Mouse (Mus musculus) lung, embryonic 16.5 days (tissue): ENCODE measurements around the gene Snhg11. TPM values are rescaled to one million over a fixed set of nuclear protein-coding genes. Genes with fewer than 3 reads are reported as not detected.

ENCODE experiments used
- ATAC-seq: fragments of 200-750 bp; cut with Nextera tagmentation; 2 replicates; pipeline ENCODE4 v1.8.0; 2017; ENCODE audit warnings: low read depth, mild to moderate bottlenecking, moderate library complexity
- H3K27ac ChIP-seq: fragments of 300-500 bp; sonication (generic); 2 replicates; pipeline ENCODE4 v1.5.1; 2014; ENCODE audit warnings: mild to moderate bottlenecking, control low read depth, low read length
- H3K27me3 ChIP-seq: fragments of 300-500 bp; sonication (generic); 2 replicates; pipeline ENCODE4 v1.6.1; 2014; ENCODE audit warnings: low read depth, low read length, mixed read lengths; ENCODE audit not compliant: control insufficient read depth, insufficient read depth
- H3K36me3 ChIP-seq: fragments of 300-500 bp; sonication (generic); 2 replicates; pipeline ENCODE4 v1.6.1; 2014; ENCODE audit warnings: low read length; ENCODE audit not compliant: control insufficient read depth, insufficient read depth
- H3K4me1 ChIP-seq: fragments of 300-500 bp; sonication (generic); replicated peaks from 2 replicates; pipeline ENCODE4 v1.6.1; 2014; ENCODE audit warnings: low read length, mixed read lengths; ENCODE audit not compliant: control insufficient read depth, insufficient read depth
- H3K4me2 ChIP-seq: fragments of 300-500 bp; sonication (generic); 2 replicates; pipeline ENCODE4 v1.6.1; 2014; ENCODE audit warnings: low read depth, low read length, control low read depth
- H3K4me3 ChIP-seq: fragments of 300-500 bp; sonication (generic); 2 replicates; pipeline ENCODE4 v1.5.1; 2014; ENCODE audit warnings: mild to moderate bottlenecking, low read length, control low read depth
- H3K9ac ChIP-seq: fragments of 300-500 bp; sonication (generic); 2 replicates; pipeline ENCODE4 v1.6.1; 2014; ENCODE audit warnings: low read length, control low read depth
- H3K9me3 ChIP-seq: fragments of 300-500 bp; sonication (generic); 2 replicates; pipeline ENCODE4 v1.6.1; 2016; ENCODE audit warnings: low read length; ENCODE audit not compliant: control insufficient read depth
- WGBS: fragments of 180-500 bp; shearing (Covaris S2); extraction: QIAGEN DNeasy Blood & Tissue Kit; methylation state at CpG from one replicate; pipeline ENCODE4 v1.1.7; 2014; 5-methylcytosine and 5-hydroxymethylcytosine counted together
- polyA plus RNA-seq: library from polyadenylated mRNA; unstranded; fragments of >200 nt; fragmentation: Nextera tagmentation; extraction: Ambion mirVana; gene quantifications from 2 replicates; pipeline ENCODE4 v1.2.1, GENCODE M21; 2015

The Snhg11 gene
- polyA plus RNA-seq, result 1.9 and 5.3 TPM in 2 replicates

DNA sequence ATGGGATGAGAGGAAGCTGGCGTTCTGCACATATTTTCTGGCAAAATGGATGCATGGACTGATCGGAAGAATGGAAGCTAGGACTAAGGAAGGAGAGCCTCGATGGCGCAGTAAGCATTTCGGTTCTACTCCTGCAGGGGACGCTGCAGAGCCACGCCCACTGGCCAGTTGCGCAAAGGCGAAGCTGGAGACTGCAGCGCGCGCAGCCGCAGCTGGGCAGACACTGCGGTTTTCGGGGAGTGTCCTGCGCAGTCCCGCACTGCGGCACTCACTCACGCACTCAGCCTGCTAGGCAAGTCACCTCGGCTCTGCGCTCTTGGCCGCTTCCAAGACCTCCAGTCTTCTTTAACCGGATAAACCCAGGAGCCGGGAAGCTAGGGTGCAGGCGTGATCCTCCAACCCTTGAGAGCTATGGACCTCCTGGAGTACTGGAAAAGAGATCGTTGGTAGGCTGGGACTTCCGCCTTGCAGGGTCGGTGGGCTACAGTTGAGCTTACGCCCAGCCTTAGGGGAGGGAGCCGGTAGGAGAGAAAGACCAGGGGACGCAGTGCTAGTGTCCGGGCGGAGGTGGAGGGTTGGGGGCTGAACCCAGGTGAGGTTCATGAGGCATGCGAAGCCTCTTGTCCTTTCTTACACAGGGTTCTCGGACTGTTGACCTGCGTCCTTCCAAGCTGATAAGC lies at the start of gene Snhg11:
Gene Snhg11, plus strand, starts transcription at position 196 of the 680 bp plus-strand sequence.
- WGBS, result under 1% methylated on average over 36 of the region's 36 CpGs

DNA sequence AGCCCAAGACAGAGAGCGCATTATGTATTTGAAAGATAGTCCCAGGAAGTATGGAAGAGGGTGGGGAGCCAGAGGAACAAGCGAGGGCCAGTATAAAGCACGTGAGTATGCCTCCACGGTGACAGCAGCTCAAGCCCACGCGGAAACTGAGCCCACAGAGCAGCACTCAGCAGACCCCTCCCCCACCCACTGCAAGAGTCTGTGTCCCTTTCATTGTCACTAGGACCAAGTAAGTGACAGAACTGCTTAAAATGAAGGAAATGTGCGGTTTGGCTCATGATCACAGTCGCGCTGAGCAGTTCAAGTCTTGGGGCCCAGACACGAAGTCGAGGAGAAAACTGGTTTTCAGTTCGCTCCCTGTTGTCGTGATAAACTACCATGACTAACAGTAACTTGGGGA lies 41.1 kb upstream of the Snhg11 start:
- no peak overlapping the region for H3K27ac ChIP-seq
- no peak for ATAC-seq
- no peak overlapping the region for H3K9ac ChIP-seq
- H3K4me3 ChIP-seq, result no peak overlapping the region
- no peaks in the 10 kb centered on the region for H3K9me3 ChIP-seq
- no peaks in the 10 kb centered on the region for H3K36me3 ChIP-seq
- H3K4me2 ChIP-seq, result no peak overlapping the region
- H3K27me3 ChIP-seq, result no peaks in the 10 kb centered on the region
- 74% methylated on average over 13 of the region's 13 CpGs for WGBS
- no peaks in the 10 kb centered on the region for H3K4me1 ChIP-seq

More for the DNA sequence above, at the start of gene Snhg11:
- peaks cover 25% of the 10 kb centered on the region for H3K27me3 ChIP-seq
- no peak for ATAC-seq
- H3K36me3 ChIP-seq, result no peaks in the 10 kb centered on the region
- H3K4me2 ChIP-seq, result peak within 1 kb of the TSS; percentile 46
- peak within 1 kb of the TSS; percentile 27 for H3K4me3 ChIP-seq
- H3K9me3 ChIP-seq, result no peaks in the 10 kb centered on the region
- no peak within 1 kb of the TSS for H3K27ac ChIP-seq
- H3K9ac ChIP-seq, result peak within 1 kb of the TSS; percentile 16; the same call in 1 of the 2 replicates
- peaks cover 15% of the 10 kb centered on the region for H3K4me1 ChIP-seq

DNA sequence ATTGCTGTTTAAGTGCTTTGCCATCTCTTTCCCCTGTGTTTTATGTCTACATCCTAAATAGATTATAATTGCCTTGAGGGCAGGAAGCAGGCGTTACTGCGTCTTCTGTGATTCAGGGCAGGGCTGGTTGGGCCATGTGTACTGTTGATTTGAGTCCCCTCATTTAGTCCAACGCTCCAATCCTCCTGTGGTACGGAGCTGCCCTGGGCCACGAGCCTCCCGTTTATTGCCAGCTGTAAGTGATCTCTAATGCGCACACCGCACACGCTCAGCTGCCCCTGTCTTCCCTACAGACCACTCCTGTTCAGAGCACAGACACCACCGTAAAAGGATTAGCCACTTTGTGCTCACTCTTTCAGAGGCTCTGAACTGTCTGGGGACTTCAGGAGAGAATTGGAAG lies 37.7 kb upstream of the Snhg11 start:
- Histone ChIP-seq H3K27me3 (no peaks in the 10 kb centered on the region), H3K36me3 (no peaks in the 10 kb centered on the region), H3K27ac (no peak overlapping the region), H3K4me3 (no peak overlapping the region), H3K9me3 (no peaks in the 10 kb centered on the region), H3K9ac (no peak overlapping the region), H3K4me2 (no peak overlapping the region), H3K4me1 (no peaks in the 10 kb centered on the region)
- no peak for ATAC-seq
- 69% methylated on average over 10 of the region's 10 CpGs for WGBS

DNA sequence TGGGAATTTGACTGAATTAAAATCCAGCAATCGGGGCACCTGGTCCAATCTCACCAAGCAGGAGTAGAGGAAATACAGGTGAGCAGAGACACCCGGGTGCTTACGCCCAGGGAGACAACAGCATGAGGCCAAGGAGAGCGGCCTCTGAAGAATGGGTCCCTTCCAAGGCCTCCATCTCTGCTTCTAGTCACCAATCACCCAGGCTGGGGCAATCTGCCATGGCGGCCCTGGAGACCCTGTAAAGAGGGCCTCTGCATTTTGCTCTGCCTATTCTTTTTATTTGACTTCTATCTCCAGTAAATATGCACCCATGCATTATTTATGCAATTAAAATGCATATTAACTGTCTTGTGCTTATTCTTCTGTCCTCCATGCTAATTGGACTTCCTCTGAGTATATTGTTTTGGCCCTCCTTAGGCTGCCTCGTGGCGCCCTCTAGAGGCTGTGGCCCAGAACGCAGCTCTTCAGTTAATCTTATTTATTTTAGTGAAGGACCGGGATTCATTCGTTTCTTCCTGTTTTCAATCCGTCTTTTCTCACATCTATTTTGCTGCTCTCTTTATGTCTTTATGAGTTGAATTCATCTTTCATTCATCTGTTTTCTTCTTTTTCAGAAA lies 35.4 kb upstream of the Snhg11 start:
- H3K4me1 ChIP-seq, result no peaks in the 10 kb centered on the region
- no peak overlapping the region for H3K9ac ChIP-seq
- H3K36me3 ChIP-seq, result no peaks in the 10 kb centered on the region
- 32% methylated on average over 11 of the region's 11 CpGs for WGBS
- no peak overlapping the region for H3K4me2 ChIP-seq
- no peak overlapping the region for H3K27ac ChIP-seq
- no peaks in the 10 kb centered on the region for H3K9me3 ChIP-seq
- ATAC-seq, result no peak
- no peaks in the 10 kb centered on the region for H3K27me3 ChIP-seq
- no peak overlapping the region for H3K4me3 ChIP-seq

DNA sequence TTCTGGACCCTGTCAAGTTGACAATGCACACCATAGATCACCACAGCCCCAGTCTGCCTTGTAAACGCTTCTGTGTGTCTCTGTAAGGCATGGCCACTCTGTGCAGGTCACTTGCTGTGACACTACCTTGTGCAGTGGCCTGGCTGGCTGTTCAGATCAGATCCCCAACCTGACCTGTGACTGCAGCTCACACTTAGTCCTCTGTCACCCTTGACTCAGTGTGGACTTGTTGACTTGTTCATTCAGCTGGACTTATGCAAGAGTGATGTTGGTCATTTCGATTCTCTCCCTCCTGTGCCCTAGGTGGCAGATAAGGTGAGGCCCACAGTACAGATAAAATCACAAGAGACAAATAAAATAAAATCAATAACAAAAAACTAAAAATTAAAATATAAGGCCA lies 34.1 kb upstream of the Snhg11 start:
- Histone ChIP-seq H3K27me3 (no peaks in the 10 kb centered on the region), H3K4me2 (no peak overlapping the region), H3K4me3 (no peak overlapping the region), H3K9ac (no peak overlapping the region), H3K9me3 (no peaks in the 10 kb centered on the region), H3K27ac (no peak overlapping the region), H3K4me1 (no peaks in the 10 kb centered on the region), H3K36me3 (no peaks in the 10 kb centered on the region)
- no peak for ATAC-seq
- 66% methylated on average over 2 of the region's 2 CpGs for WGBS

DNA sequence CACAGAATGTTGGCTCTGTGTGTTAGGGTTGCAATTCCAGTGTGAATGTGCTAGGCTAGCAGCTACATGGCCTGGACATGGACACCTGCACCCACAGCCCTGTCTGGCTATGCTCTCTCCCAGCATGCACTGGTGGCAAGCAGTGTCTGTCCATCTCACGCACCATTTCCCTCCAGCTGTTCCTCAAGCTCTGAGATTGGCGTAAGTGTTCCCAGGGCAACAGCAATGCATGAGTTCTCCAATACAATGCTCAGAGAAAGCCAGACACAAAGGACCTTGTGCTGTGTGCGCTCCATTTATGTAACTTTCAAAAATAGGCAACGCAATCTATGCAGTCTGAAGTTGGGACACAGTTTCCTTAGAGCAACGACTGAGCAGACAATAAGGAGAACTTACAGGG lies 31.9 kb upstream of the Snhg11 start:
- Histone ChIP-seq H3K27ac (no peak overlapping the region), H3K4me2 (no peak overlapping the region), H3K4me1 (no peaks in the 10 kb centered on the region), H3K27me3 (no peaks in the 10 kb centered on the region), H3K36me3 (no peaks in the 10 kb centered on the region), H3K4me3 (no peak overlapping the region), H3K9ac (no peak overlapping the region), H3K9me3 (no peaks in the 10 kb centered on the region)
- no peak for ATAC-seq
- WGBS, result 82% methylated on average over 5 of the region's 5 CpGs

DNA sequence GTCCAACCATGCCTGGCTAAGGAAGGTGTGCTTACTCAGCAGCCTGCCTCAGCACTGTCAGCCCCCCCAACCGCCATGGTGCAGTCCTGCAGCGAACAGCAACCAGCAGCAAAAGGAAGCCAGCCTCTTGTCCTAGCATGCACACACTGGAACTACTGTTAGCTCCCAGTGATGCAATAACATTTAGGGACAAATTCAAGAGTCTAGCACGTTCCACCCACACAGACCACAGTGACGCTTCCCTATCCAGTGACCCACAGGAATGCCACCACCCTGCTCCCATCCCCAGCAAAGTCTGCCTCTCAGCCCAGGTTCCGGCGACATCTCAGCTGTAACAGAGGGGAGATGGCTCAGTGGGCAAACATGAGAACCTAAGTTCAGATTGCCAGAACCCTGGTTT lies 29.0 kb upstream of the Snhg11 start:
- Histone ChIP-seq H3K36me3 (no peaks in the 10 kb centered on the region), H3K27me3 (no peaks in the 10 kb centered on the region), H3K4me1 (no peaks in the 10 kb centered on the region), H3K9ac (no peak overlapping the region), H3K4me2 (no peak overlapping the region), H3K9me3 (no peaks in the 10 kb centered on the region), H3K4me3 (no peak overlapping the region), H3K27ac (no peak overlapping the region)
- peak; percentile 35; the same call in 1 of the 2 replicates for ATAC-seq
- 48% methylated on average over 6 of the region's 6 CpGs for WGBS

DNA sequence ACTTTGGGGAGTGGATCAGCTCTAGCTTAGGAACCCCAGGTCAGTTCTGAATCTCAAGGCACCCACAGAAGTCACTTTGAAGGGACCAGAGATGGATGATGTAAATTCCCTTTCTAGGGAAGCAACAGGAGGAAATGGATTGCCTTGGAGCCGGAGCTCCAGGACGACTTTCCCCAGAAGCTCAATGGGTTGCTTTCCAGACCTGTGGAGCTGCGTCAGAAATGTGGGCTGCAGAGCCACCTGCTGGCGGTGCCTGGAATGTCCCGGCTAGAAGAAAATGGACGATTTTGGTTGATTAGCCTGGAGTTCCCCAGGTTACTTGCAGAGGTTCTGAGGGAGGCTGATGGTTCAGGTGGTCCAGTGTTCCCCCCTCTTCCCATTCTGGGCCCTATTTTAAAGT lies 27.6 kb upstream of the Snhg11 start:
- H3K9ac ChIP-seq, result no peak overlapping the region
- H3K36me3 ChIP-seq, result no peaks in the 10 kb centered on the region
- H3K27ac ChIP-seq, result no peak overlapping the region
- no peaks in the 10 kb centered on the region for H3K27me3 ChIP-seq
- no peaks in the 10 kb centered on the region for H3K9me3 ChIP-seq
- ATAC-seq, result peak; percentile 46; the same call in 1 of the 2 replicates
- H3K4me3 ChIP-seq, result no peak overlapping the region
- under 1% methylated on average over 6 of the region's 6 CpGs for WGBS
- H3K4me1 ChIP-seq, result no peaks in the 10 kb centered on the region
- H3K4me2 ChIP-seq, result no peak overlapping the region

DNA sequence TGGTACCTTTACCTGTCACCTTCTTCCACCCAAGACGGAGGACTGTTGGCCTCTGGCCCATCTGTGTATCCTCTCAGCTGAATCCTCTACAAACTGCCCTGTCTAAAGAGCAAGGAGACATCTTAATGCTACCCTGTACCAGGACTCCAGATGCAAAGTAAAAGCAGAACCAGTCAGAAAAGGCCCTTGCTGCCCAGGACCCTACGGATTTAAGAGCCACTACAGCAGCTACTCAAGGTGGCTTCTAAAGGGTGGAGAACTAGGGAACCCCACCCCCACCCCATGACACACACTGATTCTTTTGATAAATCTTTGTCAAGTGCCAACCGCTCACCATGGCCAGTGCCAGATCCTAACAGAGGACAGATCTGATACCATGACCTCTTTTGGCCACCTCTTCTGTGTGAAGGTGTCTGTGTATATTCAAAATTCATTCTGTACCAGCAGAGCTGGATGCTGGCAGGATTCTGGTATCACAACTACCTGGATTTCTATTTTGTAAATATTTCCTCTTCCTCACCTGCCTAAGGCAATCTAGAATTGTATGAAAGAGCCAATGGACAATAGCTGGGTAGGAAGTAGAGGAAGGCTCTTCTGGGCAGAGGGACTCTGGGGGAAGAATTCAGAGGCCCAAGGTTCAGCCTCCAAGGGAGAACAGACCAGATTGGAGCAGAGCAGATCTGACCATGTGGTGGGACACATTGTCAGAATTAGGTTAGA lies 22.5 kb upstream of the Snhg11 start:
- peaks cover 31% of the 10 kb centered on the region for H3K36me3 ChIP-seq
- no peaks in the 10 kb centered on the region for H3K4me1 ChIP-seq
- H3K4me3 ChIP-seq, result no peak overlapping the region
- no peak overlapping the region for H3K4me2 ChIP-seq
- no peak for ATAC-seq
- H3K27me3 ChIP-seq, result no peaks in the 10 kb centered on the region
- WGBS, result 50% methylated on average over 3 of the region's 3 CpGs
- H3K9me3 ChIP-seq, result no peaks in the 10 kb centered on the region
- no peak overlapping the region for H3K27ac ChIP-seq
- H3K9ac ChIP-seq, result no peak overlapping the region
